Mouse (Mus musculus) heart, adult 18-20 months (tissue): ENCODE data around the gene Cdca3. TPM values are rescaled to one million over a fixed set of nuclear protein-coding genes. Genes with fewer than 3 reads are reported as not detected.
"Not testable (repeated sequence)": the region's sequence is repeated elsewhere in the genome, so short reads cannot be mapped to it uniquely, and the experiment has no call there.

Experiments
- DNase-seq, 2 experiments: peaks; one replicate each; pipeline ENCODE4 v3.0.0; 2021 to 2022; ENCODE audit warnings: mixed read lengths in 1 of 2
- long read RNA-seq, 2 experiments: library from polyadenylated mRNA; stranded (forward); transcript quantifications; one replicate each; pipeline ENCODE4 v2.0.0; 2021
- total RNA-seq, 2 experiments: library from RNA; stranded (reverse); gene quantifications; 2 replicates each; pipeline ENCODE4 v1.2.3; 2021

Gene Cdca3
- under 1 TPM; 0.54 to 0.55 TPM for total RNA-seq
- long read RNA-seq, experiment 1 = 0 reads
- long read RNA-seq, experiment 2 = 0 reads

- peak; percentile 98 to 100 for DNase-seq
These were observed at the start of gene Cdca3, which contains the start of gene Usp5 for GRCm38 (mm10) chr6:124828868-124829798. Cdca3 (plus strand) TSS chr6:124829547. Usp5 (minus strand) TSS chr6:124829484.

- no peak for DNase-seq
These were observed 49.3 kb upstream of the Cdca3 start for GRCm38 (mm10) chr6:124779984-124780416.

- no peak for DNase-seq
These were observed 48.4 kb upstream of the Cdca3 start for GRCm38 (mm10) chr6:124780917-124781316.

GRCm38 (mm10) chr6:124782436-124782835 lies 46.9 kb upstream of the Cdca3 start:
- DNase-seq = peak; percentile 37 to 39

GRCm38 (mm10) chr6:124786756-124787420 lies 42.5 kb upstream of the Cdca3 start:
- no peak for DNase-seq

- no peak for DNase-seq
These were observed 41.6 kb upstream of the Cdca3 start for GRCm38 (mm10) chr6:124787722-124788121.

GRCm38 (mm10) chr6:124789519-124789918 lies 39.8 kb upstream of the Cdca3 start:
- DNase-seq = no peak

GRCm38 (mm10) chr6:124790121-124790520 lies 39.2 kb upstream of the Cdca3 start:
- DNase-seq = no peak

- no peak for DNase-seq
These were observed 37.4 kb upstream of the Cdca3 start for GRCm38 (mm10) chr6:124791911-124792310.

GRCm38 (mm10) chr6:124795781-124796180 lies 33.6 kb upstream of the Cdca3 start:
- no peak for DNase-seq

- DNase-seq = no peak
These were observed 33.1 kb upstream of the Cdca3 start for GRCm38 (mm10) chr6:124796200-124796599.

GRCm38 (mm10) chr6:124802400-124802799 lies 26.9 kb upstream of the Cdca3 start:
- DNase-seq = not testable (repeated sequence)

GRCm38 (mm10) chr6:124803061-124803460 lies 26.3 kb upstream of the Cdca3 start:
- DNase-seq = no peak

GRCm38 (mm10) chr6:124803691-124804090 lies 25.7 kb upstream of the Cdca3 start:
- DNase-seq = not testable (repeated sequence)

GRCm38 (mm10) chr6:124804341-124804740 lies 25.0 kb upstream of the Cdca3 start:
- no peak for DNase-seq

- peak; percentile 95 to 99 for DNase-seq
These were observed 23.7 kb upstream of the Cdca3 start for GRCm38 (mm10) chr6:124805341-124806321.

GRCm38 (mm10) chr6:124806446-124807140 lies 22.8 kb upstream of the Cdca3 start:
- DNase-seq = no peak

GRCm38 (mm10) chr6:124807366-124807765 lies 22.0 kb upstream of the Cdca3 start:
- no peak for DNase-seq

GRCm38 (mm10) chr6:124807986-124808357 lies 21.4 kb upstream of the Cdca3 start:
- DNase-seq = no peak

GRCm38 (mm10) chr6:124808358-124809012 lies 20.9 kb upstream of the Cdca3 start, which contains the start of gene Spsb2:
Spsb2 (plus strand) TSS chr6:124808661.
- DNase-seq = peak; percentile 83 to 85
